Mouse (Mus musculus): ENCODE data around the gene Det1.

DNA sequence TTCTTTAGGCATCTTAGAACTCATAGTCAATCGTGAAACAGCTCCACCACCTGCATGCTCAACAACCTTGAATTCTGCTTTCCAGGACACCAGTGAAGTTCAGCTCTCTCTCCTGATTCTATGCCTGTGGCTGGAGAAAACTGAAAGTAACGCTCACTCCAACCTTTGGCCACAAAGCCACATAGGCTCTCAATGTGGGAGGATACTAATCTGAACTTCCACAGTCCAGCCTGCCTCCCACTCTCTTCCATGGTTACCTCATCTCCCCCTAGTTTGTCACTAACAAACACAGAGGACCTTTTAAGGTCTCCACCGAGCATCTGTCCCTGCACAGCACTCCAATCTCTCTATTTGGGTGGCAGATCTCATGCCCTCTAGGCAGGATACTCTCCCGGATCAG, 11.4 kb downstream of the Det1 start:
- TF ChIP-seq CTCF (IDR thresholded peaks at IDR 0.05; ENCODE audit: borderline replicate concordance, insufficient read depth, low read length) (no peak), POLR2A (IDR thresholded peaks at IDR 0.05; ENCODE audit: low read depth, low read length) (no peak)

Data from embryonic fibroblast, embryonic 13.5 days (primary cell).